Mouse (Mus musculus): ENCODE measurements around the gene Chst3. TPM values are rescaled to one million over a fixed set of nuclear protein-coding genes. Genes with fewer than 3 reads are reported as not detected.

The Chst3 gene
- polyA plus RNA-seq, 1 experiment from 2014 or later: 0.46 TPM

DNA sequence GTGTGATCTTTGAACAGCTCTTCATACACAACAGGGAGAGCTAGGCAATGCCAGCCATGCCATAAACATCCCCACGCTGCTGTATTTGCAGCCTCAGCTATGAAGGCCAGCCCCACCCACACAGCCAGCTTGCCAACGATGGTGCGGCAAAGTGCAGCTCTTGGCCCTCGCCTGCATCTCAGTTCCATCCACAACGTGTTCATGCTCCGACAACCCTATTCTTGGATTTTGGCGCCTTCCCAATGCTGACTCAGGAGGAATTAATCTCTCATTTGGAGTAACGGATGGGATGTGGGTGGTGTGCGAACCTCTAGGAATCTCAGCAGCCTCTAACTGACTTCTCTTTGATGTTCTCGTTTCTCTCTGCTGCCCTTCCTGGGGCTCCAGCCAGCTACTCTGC lies 46.0 kb downstream of the Chst3 start:
- peak; percentile 32; the same call in 1 of the 2 replicates for ATAC-seq (replicated peaks; ENCODE audit: extremely low read depth, insufficient read depth, low FRiP score)
- peaks cover 5% of the 10 kb centered on the region for H3K4me1 ChIP-seq (ENCODE audit: control insufficient read depth, insufficient read depth, low read length)
- no peak overlapping the region for H3K27ac ChIP-seq (ENCODE audit: low read length)
- H3K9ac ChIP-seq (ENCODE audit: low read length): no peak overlapping the region
- H3K4me2 ChIP-seq (ENCODE audit: low read depth, low read length): no peak overlapping the region
- no peaks in the 10 kb centered on the region for H3K27me3 ChIP-seq (ENCODE audit: control insufficient read depth, insufficient read depth, low read length)
- 34% methylated on average over 10 of the region's 10 CpGs for WGBS
- H3K36me3 ChIP-seq (ENCODE audit: control insufficient read depth, insufficient read depth): no peaks in the 10 kb centered on the region
- H3K4me3 ChIP-seq (ENCODE audit: low read length): no peak overlapping the region
- H3K9me3 ChIP-seq (replicated peaks; ENCODE audit: control insufficient read depth, low read length): no peaks in the 10 kb centered on the region

- no peak overlapping the region for H3K27ac ChIP-seq (ENCODE audit: low read length)
- no peaks in the 10 kb centered on the region for H3K27me3 ChIP-seq (ENCODE audit: control insufficient read depth, insufficient read depth, low read length)
- H3K4me1 ChIP-seq (ENCODE audit: control insufficient read depth, insufficient read depth, low read length): peaks cover 5% of the 10 kb centered on the region
- H3K9ac ChIP-seq (ENCODE audit: low read length): no peak overlapping the region
- no peak for ATAC-seq (replicated peaks; ENCODE audit: extremely low read depth, insufficient read depth, low FRiP score)
- no peak overlapping the region for H3K4me3 ChIP-seq (ENCODE audit: low read length)
- H3K4me2 ChIP-seq (ENCODE audit: low read depth, low read length): no peak overlapping the region
- WGBS: 87% methylated on average over 4 of the region's 4 CpGs
- no peaks in the 10 kb centered on the region for H3K9me3 ChIP-seq (replicated peaks; ENCODE audit: control insufficient read depth, low read length)
- H3K36me3 ChIP-seq (ENCODE audit: control insufficient read depth, insufficient read depth): no peaks in the 10 kb centered on the region
These were observed 46.8 kb downstream of the Chst3 start for GRCm38 (mm10) chr10:60172306-60172705.

GRCm38 (mm10) chr10:60171368-60171767 lies 47.7 kb downstream of the Chst3 start:
- peaks cover 5% of the 10 kb centered on the region for H3K4me1 ChIP-seq (ENCODE audit: control insufficient read depth, insufficient read depth, low read length)
- no peaks in the 10 kb centered on the region; the same call in 1 of the 2 replicates for H3K9me3 ChIP-seq (replicated peaks; ENCODE audit: control insufficient read depth, low read length)
- no peak overlapping the region for H3K9ac ChIP-seq (ENCODE audit: low read length)
- 90% methylated on average over 5 of the region's 5 CpGs for WGBS
- H3K27ac ChIP-seq (ENCODE audit: low read length): no peak overlapping the region
- ATAC-seq (replicated peaks; ENCODE audit: extremely low read depth, insufficient read depth, low FRiP score): no peak
- H3K4me2 ChIP-seq (ENCODE audit: low read depth, low read length): no peak overlapping the region
- no peak overlapping the region for H3K4me3 ChIP-seq (ENCODE audit: low read length)
- H3K27me3 ChIP-seq (ENCODE audit: control insufficient read depth, insufficient read depth, low read length): no peaks in the 10 kb centered on the region
- no peaks in the 10 kb centered on the region for H3K36me3 ChIP-seq (ENCODE audit: control insufficient read depth, insufficient read depth)

- no peak for ATAC-seq (replicated peaks; ENCODE audit: extremely low read depth, insufficient read depth, low FRiP score)
- Histone ChIP-seq H3K9ac (ENCODE audit: low read length) (no peak overlapping the region), H3K27ac (ENCODE audit: low read length) (no peak overlapping the region), H3K4me2 (ENCODE audit: low read depth, low read length) (no peak overlapping the region), H3K4me1 (ENCODE audit: control insufficient read depth, insufficient read depth, low read length) (peaks cover 5% of the 10 kb centered on the region), H3K36me3 (ENCODE audit: control insufficient read depth, insufficient read depth) (no peaks in the 10 kb centered on the region), H3K9me3 (replicated peaks; ENCODE audit: control insufficient read depth, low read length) (no peaks in the 10 kb centered on the region; the same call in 1 of the 2 replicates), H3K4me3 (ENCODE audit: low read length) (no peak overlapping the region), H3K27me3 (ENCODE audit: control insufficient read depth, insufficient read depth, low read length) (no peaks in the 10 kb centered on the region)
- WGBS: 71% methylated on average over 10 of the region's 10 CpGs
These were observed 48.6 kb downstream of the Chst3 start for GRCm38 (mm10) chr10:60170326-60171089.

DNA sequence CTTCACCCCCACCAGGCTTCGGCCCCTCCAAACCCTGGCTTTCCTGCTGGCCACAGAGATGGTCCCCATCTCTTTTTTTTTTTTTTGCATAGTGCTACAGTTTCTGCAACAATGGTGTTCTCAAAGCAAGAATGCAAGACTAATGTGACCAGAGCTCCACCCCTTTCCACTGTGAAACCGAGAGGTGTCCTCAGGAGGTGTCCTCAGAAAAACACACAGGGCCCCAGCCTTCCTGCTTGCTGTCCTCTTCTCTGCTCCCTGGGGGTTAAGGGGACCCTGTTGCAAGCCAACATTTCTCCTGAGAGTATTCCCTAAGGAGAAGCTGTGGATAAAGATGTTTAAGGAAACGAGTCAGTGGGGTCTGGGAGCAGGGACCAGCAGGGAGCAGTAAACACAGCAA lies 50.1 kb downstream of the Chst3 start:
- H3K9me3 ChIP-seq (replicated peaks; ENCODE audit: control insufficient read depth, low read length): no peaks in the 10 kb centered on the region; the same call in 1 of the 2 replicates
- H3K36me3 ChIP-seq (ENCODE audit: control insufficient read depth, insufficient read depth): no peaks in the 10 kb centered on the region
- H3K27me3 ChIP-seq (ENCODE audit: control insufficient read depth, insufficient read depth, low read length): peaks cover under 1% of the 10 kb centered on the region; the same call in 1 of the 2 replicates
- H3K27ac ChIP-seq (ENCODE audit: low read length): no peak overlapping the region
- H3K4me3 ChIP-seq (ENCODE audit: low read length): no peak overlapping the region
- 58% methylated on average over 3 of the region's 3 CpGs for WGBS
- no peak overlapping the region for H3K4me2 ChIP-seq (ENCODE audit: low read depth, low read length)
- H3K4me1 ChIP-seq (ENCODE audit: control insufficient read depth, insufficient read depth, low read length): peaks cover 5% of the 10 kb centered on the region
- no peak overlapping the region for H3K9ac ChIP-seq (ENCODE audit: low read length)
- no peak for ATAC-seq (replicated peaks; ENCODE audit: extremely low read depth, insufficient read depth, low FRiP score)

DNA sequence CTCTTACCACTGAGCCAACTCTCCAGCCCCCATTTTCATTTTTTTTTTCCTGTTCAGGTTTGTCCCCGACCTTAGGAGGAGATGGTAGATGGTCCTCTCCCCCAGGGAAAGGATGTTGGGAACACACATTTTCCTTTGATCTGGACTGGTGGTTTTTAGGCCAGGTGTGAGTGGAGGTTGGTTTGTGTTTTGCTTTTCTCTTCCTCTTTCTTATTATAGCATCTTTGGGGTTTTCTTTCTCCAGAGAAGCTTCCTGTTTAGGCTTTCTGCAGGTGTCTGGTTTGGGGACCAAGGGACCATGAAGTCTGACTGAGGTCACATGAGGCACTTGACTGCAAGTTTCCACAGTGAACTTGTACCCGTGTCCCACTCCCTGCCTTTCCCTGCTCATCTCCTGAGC lies 50.8 kb downstream of the Chst3 start:
- WGBS: 56% methylated on average over 2 of the region's 2 CpGs
- H3K9ac ChIP-seq (ENCODE audit: low read length): no peak overlapping the region
- no peak overlapping the region for H3K4me2 ChIP-seq (ENCODE audit: low read depth, low read length)
- H3K9me3 ChIP-seq (replicated peaks; ENCODE audit: control insufficient read depth, low read length): no peaks in the 10 kb centered on the region; the same call in 1 of the 2 replicates
- no peak overlapping the region for H3K4me3 ChIP-seq (ENCODE audit: low read length)
- peaks cover 5% of the 10 kb centered on the region for H3K4me1 ChIP-seq (ENCODE audit: control insufficient read depth, insufficient read depth, low read length)
- no peaks in the 10 kb centered on the region for H3K36me3 ChIP-seq (ENCODE audit: control insufficient read depth, insufficient read depth)
- H3K27me3 ChIP-seq (ENCODE audit: control insufficient read depth, insufficient read depth, low read length): peaks cover 2% of the 10 kb centered on the region; the same call in 1 of the 2 replicates
- ATAC-seq (replicated peaks; ENCODE audit: extremely low read depth, insufficient read depth, low FRiP score): no peak
- H3K27ac ChIP-seq (ENCODE audit: low read length): no peak overlapping the region

DNA sequence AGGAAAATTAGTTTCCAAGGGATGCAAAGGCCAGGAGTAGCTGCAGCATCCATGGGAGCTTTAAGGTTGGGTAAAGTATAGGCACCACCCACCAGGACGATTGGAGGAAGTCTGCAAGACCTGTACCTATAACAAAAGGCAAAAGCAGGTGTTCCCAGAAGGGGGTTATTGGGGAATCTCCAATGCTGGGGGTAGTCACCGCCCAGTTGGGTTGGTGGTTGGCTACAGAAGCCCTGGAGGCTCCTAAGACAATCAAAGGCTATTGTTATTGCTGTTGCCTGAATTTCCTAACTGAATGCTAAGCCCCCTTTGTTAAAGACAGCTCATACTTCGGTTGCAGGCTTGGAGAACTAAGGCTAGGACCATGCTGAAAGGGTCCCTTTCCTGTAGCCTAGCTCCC lies 53.0 kb downstream of the Chst3 start:
- ATAC-seq (replicated peaks; ENCODE audit: extremely low read depth, insufficient read depth, low FRiP score): no peak
- Histone ChIP-seq H3K36me3 (ENCODE audit: control insufficient read depth, insufficient read depth) (no peaks in the 10 kb centered on the region), H3K4me1 (ENCODE audit: control insufficient read depth, insufficient read depth, low read length) (no peaks in the 10 kb centered on the region), H3K27me3 (ENCODE audit: control insufficient read depth, insufficient read depth, low read length) (peaks cover 2% of the 10 kb centered on the region; the same call in 1 of the 2 replicates), H3K9ac (ENCODE audit: low read length) (no peak overlapping the region), H3K4me3 (ENCODE audit: low read length) (no peak overlapping the region), H3K9me3 (replicated peaks; ENCODE audit: control insufficient read depth, low read length) (no peaks in the 10 kb centered on the region; the same call in 1 of the 2 replicates), H3K4me2 (ENCODE audit: low read depth, low read length) (no peak overlapping the region), H3K27ac (ENCODE audit: low read length) (no peak overlapping the region)
- whole genome bisulfite sequencing: 33% methylated on average over 3 of the region's 3 CpGs

- Histone ChIP-seq H3K4me1 (ENCODE audit: control insufficient read depth, insufficient read depth, low read length) (no peaks in the 10 kb centered on the region), H3K9me3 (replicated peaks; ENCODE audit: control insufficient read depth, low read length) (no peaks in the 10 kb centered on the region; the same call in 1 of the 2 replicates), H3K9ac (ENCODE audit: low read length) (no peak overlapping the region), H3K27ac (ENCODE audit: low read length) (no peak overlapping the region), H3K36me3 (ENCODE audit: control insufficient read depth, insufficient read depth) (no peaks in the 10 kb centered on the region), H3K4me3 (ENCODE audit: low read length) (no peak overlapping the region), H3K4me2 (ENCODE audit: low read depth, low read length) (no peak overlapping the region), H3K27me3 (ENCODE audit: control insufficient read depth, insufficient read depth, low read length) (peaks cover 2% of the 10 kb centered on the region; the same call in 1 of the 2 replicates)
- 92% methylated on average over 1 of the region's 1 CpGs for WGBS
- ATAC-seq (replicated peaks; ENCODE audit: extremely low read depth, insufficient read depth, low FRiP score): no peak
These were observed 54.2 kb downstream of the Chst3 start for GRCm38 (mm10) chr10:60164869-60165268.

- WGBS: 85% methylated on average over 6 of the region's 6 CpGs
- H3K4me1 ChIP-seq (ENCODE audit: control insufficient read depth, insufficient read depth, low read length): no peaks in the 10 kb centered on the region
- no peaks in the 10 kb centered on the region for H3K36me3 ChIP-seq (ENCODE audit: control insufficient read depth, insufficient read depth)
- no peak overlapping the region for H3K4me2 ChIP-seq (ENCODE audit: low read depth, low read length)
- peaks cover 2% of the 10 kb centered on the region; the same call in 1 of the 2 replicates for H3K27me3 ChIP-seq (ENCODE audit: control insufficient read depth, insufficient read depth, low read length)
- ATAC-seq (replicated peaks; ENCODE audit: extremely low read depth, insufficient read depth, low FRiP score): no peak
- H3K27ac ChIP-seq (ENCODE audit: low read length): no peak overlapping the region
- H3K9me3 ChIP-seq (replicated peaks; ENCODE audit: control insufficient read depth, low read length): no peaks in the 10 kb centered on the region; the same call in 1 of the 2 replicates
- H3K9ac ChIP-seq (ENCODE audit: low read length): no peak overlapping the region
- no peak overlapping the region for H3K4me3 ChIP-seq (ENCODE audit: low read length)
These were observed 56.1 kb downstream of the Chst3 start for GRCm38 (mm10) chr10:60162973-60163255.

Measured in heart, embryonic 16.5 days (tissue).